Mouse (Mus musculus): ENCODE measurements around the gene Rnls.

The Rnls gene

GRCm38 (mm10) chr19:33262421-33262820, 129.7 kb downstream of the Rnls start:
- DNase-seq (ENCODE audit: low spot score), result no peak

GRCm38 (mm10) chr19:33259164-33259563, 132.9 kb downstream of the Rnls start:
- DNase-seq (ENCODE audit: low spot score), result no peak

GRCm38 (mm10) chr19:33253893-33254292, 138.2 kb downstream of the Rnls start:
- DNase-seq (ENCODE audit: low spot score), result no peak

- DNase-seq (ENCODE audit: low spot score), result no peak
These were observed 139.9 kb downstream of the Rnls start for GRCm38 (mm10) chr19:33252226-33252625.

GRCm38 (mm10) chr19:33244196-33244595, 147.9 kb downstream of the Rnls start:
- no peak for DNase-seq (ENCODE audit: low spot score)

- peak; percentile 32 for DNase-seq (ENCODE audit: low spot score)
These were observed 151.7 kb downstream of the Rnls start for GRCm38 (mm10) chr19:33240386-33240785.

- DNase-seq (ENCODE audit: low spot score), result no peak
These were observed 159.2 kb downstream of the Rnls start for GRCm38 (mm10) chr19:33232902-33233301.

- DNase-seq (ENCODE audit: low spot score), result no peak
These were observed 160.8 kb downstream of the Rnls start for GRCm38 (mm10) chr19:33231303-33231702.

GRCm38 (mm10) chr19:33227004-33227403, 165.1 kb downstream of the Rnls start:
- DNase-seq (ENCODE audit: low spot score), result peak; percentile 45

- no peak for DNase-seq (ENCODE audit: low spot score)
These were observed 166.0 kb downstream of the Rnls start for GRCm38 (mm10) chr19:33225858-33226705.

GRCm38 (mm10) chr19:33225002-33225376, 167.1 kb downstream of the Rnls start:
- DNase-seq (ENCODE audit: low spot score), result no peak

- DNase-seq (ENCODE audit: low spot score), result peak; percentile 55
These were observed 167.7 kb downstream of the Rnls start for GRCm38 (mm10) chr19:33224181-33225001.

GRCm38 (mm10) chr19:33223766-33224165, 168.3 kb downstream of the Rnls start:
- DNase-seq (ENCODE audit: low spot score), result no peak

GRCm38 (mm10) chr19:33223276-33223675, 168.8 kb downstream of the Rnls start:
- DNase-seq (ENCODE audit: low spot score), result no peak

- DNase-seq (ENCODE audit: low spot score), result no peak
These were observed 169.4 kb downstream of the Rnls start for GRCm38 (mm10) chr19:33222595-33223223.

GRCm38 (mm10) chr19:33217791-33218300, 174.2 kb downstream of the Rnls start:
- DNase-seq (ENCODE audit: low spot score), result no peak

- no peak for DNase-seq (ENCODE audit: low spot score)
These were observed 182.4 kb downstream of the Rnls start for GRCm38 (mm10) chr19:33209709-33210108.

- DNase-seq (ENCODE audit: low spot score), result no peak
These were observed 184.1 kb downstream of the Rnls start for GRCm38 (mm10) chr19:33207991-33208390.

GRCm38 (mm10) chr19:33205389-33205788, 186.7 kb downstream of the Rnls start:
- DNase-seq (ENCODE audit: low spot score), result no peak

GRCm38 (mm10) chr19:33202422-33202821, 189.7 kb downstream of the Rnls start:
- no peak for DNase-seq (ENCODE audit: low spot score)

GRCm38 (mm10) chr19:33201181-33201580, 190.9 kb downstream of the Rnls start:
- DNase-seq (ENCODE audit: low spot score), result no peak

GRCm38 (mm10) chr19:33192064-33192463, 200.0 kb downstream of the Rnls start:
- no peak for DNase-seq (ENCODE audit: low spot score)
